Mouse (Mus musculus) small intestine, adult 2 months (tissue): Measurements from ENCODE around the gene Olfr78. TPM values are rescaled to one million over a fixed set of nuclear protein-coding genes. Genes with fewer than 3 reads are reported as not detected.

ENCODE experiments used
- H3K27ac ChIP-seq: fragments of 200-500 bp; 2 replicates; pipeline ENCODE4 v1.5.1; 2012; ENCODE audit warnings: low read depth, low read length, control low read depth, inconsistent platforms; ENCODE audit not compliant: insufficient read depth
- H3K27me3 ChIP-seq: fragments of 200-500 bp; 2 replicates; pipeline ENCODE4 v1.6.1; 2012; ENCODE audit warnings: mild to moderate bottlenecking, moderate library complexity, low read length, inconsistent platforms; ENCODE audit not compliant: control insufficient read depth, insufficient read depth
- H3K36me3 ChIP-seq: fragments of 200-500 bp; 2 replicates; pipeline ENCODE4 v1.6.1; 2012; ENCODE audit warnings: mild to moderate bottlenecking, low read length, control low read depth, inconsistent platforms; ENCODE audit not compliant: control insufficient read depth, insufficient read depth
- H3K4me1 ChIP-seq: fragments of 200-500 bp; 2 replicates; pipeline ENCODE4 v1.6.1; 2012; ENCODE audit warnings: low read length, inconsistent platforms, mixed read lengths; ENCODE audit not compliant: control insufficient read depth, insufficient read depth, insufficient read length
- H3K4me3 ChIP-seq: fragments of 200-500 bp; 2 replicates; pipeline ENCODE4 v1.5.1; 2012; ENCODE audit warnings: low read depth, mild to moderate bottlenecking, control low read depth, inconsistent platforms, low read length, moderate library complexity
- CTCF ChIP-seq: fragments of 200-500 bp; IDR thresholded peaks from 2 replicates; pipeline ENCODE4 v1.5.1; 2012; ENCODE audit warnings: low read depth, mild to moderate bottlenecking, control low read depth, inconsistent platforms, low read length, moderate library complexity, mixed read lengths; ENCODE audit not compliant: insufficient replicate concordance, insufficient read length; ENCODE audit errors: extremely low read depth
- POLR2A ChIP-seq: fragments of 200-500 bp; IDR thresholded peaks from 2 replicates; pipeline ENCODE4 v1.6.1; 2012; ENCODE audit warnings: low read depth, mild to moderate bottlenecking, control low read depth, inconsistent platforms, low read length, moderate library complexity
- WGBS: fragments of 180-500 bp; shearing (Covaris S2); methylation state at CpG from one replicate; pipeline ENCODE4 v1.1.7; 2018; 5-methylcytosine and 5-hydroxymethylcytosine counted together
- polyA plus RNA-seq: library from polyadenylated mRNA; depleted of rRNA; stranded (reverse); fragments of >200 nt; gene quantifications from 2 replicates; pipeline ENCODE4 v1.2.3, GENCODE M21; 2012; rRNA removed

Olfr78 gene
- polyA plus RNA-seq, 1 experiment, result 0.55 TPM

DNA sequence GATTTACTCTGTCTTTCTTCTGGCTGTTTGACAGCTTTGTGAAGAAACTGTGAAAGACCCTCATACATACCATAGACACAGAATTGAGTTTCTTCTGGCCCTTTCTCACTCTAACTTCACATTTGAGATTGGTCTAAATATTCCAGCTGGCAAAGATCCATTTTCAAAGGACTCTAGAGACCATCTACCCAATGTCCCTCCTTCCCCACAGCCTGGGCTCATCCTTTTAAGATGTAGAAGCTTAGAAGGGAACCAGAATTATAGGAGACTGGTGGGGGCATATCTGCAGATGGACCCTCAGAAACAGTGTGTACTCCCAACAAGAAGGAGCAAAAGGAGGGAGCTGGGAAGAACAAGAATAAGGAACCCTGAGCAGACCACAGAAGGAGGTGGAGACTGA, 57.4 kb downstream of the Olfr78 start, which contains the start of gene Olfr558:
TSS of gene Olfr558 (plus strand) at position 301 of the 400 bp plus-strand sequence.
- TF ChIP-seq CTCF (no peak), POLR2A (no peak)
- Histone ChIP-seq H3K27ac (no peak within 1 kb of the TSS), H3K36me3 (no peaks in the 10 kb centered on the region), H3K27me3 (no peaks in the 10 kb centered on the region), H3K4me1 (no peaks in the 10 kb centered on the region), H3K4me3 (no peak within 1 kb of the TSS)

DNA sequence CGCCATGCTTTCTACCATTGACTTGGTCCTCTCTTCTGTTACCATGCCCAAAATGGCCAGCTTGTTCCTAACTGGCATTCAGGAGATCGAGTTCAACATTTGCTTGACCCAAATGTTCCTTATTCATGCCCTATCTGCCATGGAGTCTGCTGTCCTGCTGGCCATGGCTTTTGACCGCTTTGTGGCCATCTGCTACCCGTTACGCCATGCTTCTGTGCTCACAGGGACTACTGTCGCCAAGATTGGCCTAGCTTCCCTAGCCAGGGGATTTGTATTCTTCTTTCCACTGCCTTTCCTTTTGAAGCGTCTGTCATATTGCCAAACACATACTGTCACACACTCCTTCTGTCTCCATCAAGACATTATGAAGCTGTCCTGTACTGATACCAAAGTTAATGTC, 60.8 kb downstream of the Olfr78 start:
- no peaks in the 10 kb centered on the region for H3K36me3 ChIP-seq
- H3K4me1 ChIP-seq, result no peaks in the 10 kb centered on the region
- H3K27ac ChIP-seq, result no peak overlapping the region
- WGBS, result 90% methylated on average over 7 of the region's 7 CpGs
- H3K4me3 ChIP-seq, result no peak overlapping the region
- no peaks in the 10 kb centered on the region for H3K27me3 ChIP-seq
- TF ChIP-seq POLR2A (no peak), CTCF (no peak)

DNA sequence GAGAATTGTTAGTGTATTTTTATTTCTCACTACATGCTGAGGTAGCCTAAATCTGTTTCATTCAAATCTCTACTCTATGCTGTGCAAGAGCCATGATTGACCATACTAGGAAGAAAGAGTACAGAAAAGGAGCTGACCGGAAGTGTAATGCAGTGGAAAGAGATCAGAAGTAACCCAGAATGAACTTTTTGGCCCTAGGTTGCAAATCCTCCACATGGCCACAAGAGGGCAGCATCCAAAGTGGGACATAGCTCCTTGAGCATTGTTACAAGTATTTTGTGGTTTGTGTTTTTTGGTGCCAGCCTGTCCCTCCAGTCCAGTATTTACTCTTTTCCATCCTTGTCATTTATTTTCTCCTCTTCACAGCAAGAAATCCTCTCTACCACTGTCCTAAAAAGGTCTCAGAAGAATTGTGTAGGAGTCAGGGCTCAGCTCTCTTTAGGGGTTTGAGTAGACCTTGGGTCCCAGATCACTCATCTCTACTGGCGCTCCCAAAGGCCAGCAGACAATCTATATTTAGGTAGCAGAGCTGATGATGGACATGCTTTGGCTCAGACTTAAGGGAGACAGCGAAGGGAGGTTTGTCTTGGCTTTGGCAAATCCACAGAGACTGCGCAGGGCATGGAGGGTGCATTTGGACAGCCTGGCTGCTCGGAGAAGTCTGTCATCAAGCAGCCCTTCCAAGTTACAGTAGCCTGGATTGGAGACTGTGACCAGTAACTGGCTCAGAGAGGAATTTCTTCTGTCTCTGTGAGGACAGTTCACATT, 63.7 kb downstream of the Olfr78 start, which contains the start of gene Olfr557:
TSS of gene Olfr557 (plus strand) at position 553 of the 768 bp plus-strand sequence.
- TF ChIP-seq POLR2A, result no peak
- TF ChIP-seq CTCF, result peak; percentile 13; the same call in 1 of the 2 replicates
- Histone ChIP-seq H3K27ac (no peak within 1 kb of the TSS), H3K4me1 (no peaks in the 10 kb centered on the region), H3K36me3 (no peaks in the 10 kb centered on the region), H3K4me3 (no peak within 1 kb of the TSS), H3K27me3 (no peaks in the 10 kb centered on the region)
- 77% methylated on average over 5 of the region's 5 CpGs for WGBS

Other genes starting within 250 kb of the Olfr78 start
- gene Olfr547, start 224.7 kb downstream of the Olfr78 start, polyA plus RNA-seq, result not detected in 2 replicates
- gene Olfr548-ps1, start 218.6 kb downstream of the Olfr78 start, polyA plus RNA-seq, result not detected in 2 replicates
- gene Olfr549, start 209.6 kb downstream of the Olfr78 start, polyA plus RNA-seq, result not detected in 2 replicates
- 1.6 and 2.0 TPM in 2 replicates for gene Trim21, start 194.0 kb downstream of the Olfr78 start, polyA plus RNA-seq
- not detected in 2 replicates for gene Olfr550, start 188.0 kb downstream of the Olfr78 start, polyA plus RNA-seq
- not detected in 2 replicates for gene Olfr551, start 167.6 kb downstream of the Olfr78 start, polyA plus RNA-seq
- not detected in 2 replicates for gene Olfr552, start 161.7 kb downstream of the Olfr78 start, polyA plus RNA-seq
- not detected in 2 replicates for gene Olfr553, start 141.3 kb downstream of the Olfr78 start, polyA plus RNA-seq
- not detected in 2 replicates for gene Olfr554, start 121.0 kb downstream of the Olfr78 start, polyA plus RNA-seq
- gene Olfr555, start 100.6 kb downstream of the Olfr78 start, polyA plus RNA-seq, result not detected in 2 replicates
- not detected in 2 replicates for gene Olfr556, start 94.6 kb downstream of the Olfr78 start, polyA plus RNA-seq
- 1.7 and 2.2 TPM in 2 replicates for gene Trim68, start 72.1 kb downstream of the Olfr78 start, polyA plus RNA-seq
- gene Olfr557, start 63.6 kb downstream of the Olfr78 start, polyA plus RNA-seq, result not detected in 2 replicates
- 0.11 and 0.63 TPM in 2 replicates for gene Olfr558, start 57.3 kb downstream of the Olfr78 start, polyA plus RNA-seq
- gene Olfr33, start 40.4 kb downstream of the Olfr78 start, polyA plus RNA-seq, result not detected in 2 replicates
- not detected in 2 replicates for gene Olfr559, start 32.0 kb downstream of the Olfr78 start, polyA plus RNA-seq
- gene Olfr560, start 105 bp downstream of the Olfr78 start, polyA plus RNA-seq, result not detected in 2 replicates
- not detected in 2 replicates for gene Olfr561, start 11.8 kb upstream of the Olfr78 start, polyA plus RNA-seq
- not detected in 2 replicates for gene Olfr564, start 44.0 kb upstream of the Olfr78 start, polyA plus RNA-seq
- not detected in 2 replicates for gene Olfr566, start 99.3 kb upstream of the Olfr78 start, polyA plus RNA-seq
- gene Olfr568, start 117.7 kb upstream of the Olfr78 start, polyA plus RNA-seq, result not detected in 2 replicates
- gene Olfr569, start 131.4 kb upstream of the Olfr78 start, polyA plus RNA-seq, result not detected in 2 replicates
- gene Olfr570, start 135.1 kb upstream of the Olfr78 start, polyA plus RNA-seq, result not detected in 2 replicates
- gene Olfr571, start 158.1 kb upstream of the Olfr78 start, polyA plus RNA-seq, result not detected in 2 replicates
- not detected in 2 replicates for gene Olfr572, start 164.9 kb upstream of the Olfr78 start, polyA plus RNA-seq
- not detected in 2 replicates for gene Olfr573-ps1, start 183.1 kb upstream of the Olfr78 start, polyA plus RNA-seq
- gene Olfr574, start 189.0 kb upstream of the Olfr78 start, polyA plus RNA-seq, result not detected in 2 replicates
- not detected in 2 replicates for gene Olfr575, start 199.3 kb upstream of the Olfr78 start, polyA plus RNA-seq
- not detected in 2 replicates for gene Olfr576, start 203.2 kb upstream of the Olfr78 start, polyA plus RNA-seq
- not detected in 2 replicates for gene Olfr577, start 216.5 kb upstream of the Olfr78 start, polyA plus RNA-seq
- gene Olfr578, start 229.9 kb upstream of the Olfr78 start, polyA plus RNA-seq, result not detected in 2 replicates